Mouse (Mus musculus) forebrain, embryonic 12.5 days (tissue): Measurements from ENCODE around the gene Espn. TPM values are rescaled to one million over a fixed set of nuclear protein-coding genes. Genes with fewer than 3 reads are reported as not detected.

Source experiments
- ATAC-seq: fragments of 200-750 bp; cut with Nextera tagmentation; 2 replicates; pipeline ENCODE4 v1.8.0; 2017; ENCODE audit warnings: moderate TSS enrichment; ENCODE audit not compliant: low FRiP score
- H3K27ac ChIP-seq: fragments of 300-500 bp; sonication (generic); 2 replicates; pipeline ENCODE4 v1.5.1; 2016; ENCODE audit warnings: mild to moderate bottlenecking
- H3K27me3 ChIP-seq: fragments of 300-500 bp; sonication (generic); 2 replicates; pipeline ENCODE4 v1.6.1; 2016; ENCODE audit warnings: mild to moderate bottlenecking
- H3K36me3 ChIP-seq: fragments of 300-500 bp; sonication (generic); replicated peaks from 2 replicates; pipeline ENCODE4 v1.6.1; 2016; ENCODE audit warnings: mild to moderate bottlenecking
- H3K4me1 ChIP-seq: fragments of 300-500 bp; sonication (generic); 2 replicates; pipeline ENCODE4 v1.6.1; 2016
- H3K4me2 ChIP-seq: fragments of 300-500 bp; sonication (generic); 2 replicates; pipeline ENCODE4 v1.6.1; 2016; ENCODE audit warnings: mild to moderate bottlenecking, moderate library complexity
- H3K4me3 ChIP-seq: fragments of 300-500 bp; sonication (generic); replicated peaks from 2 replicates; pipeline ENCODE4 v1.5.1; 2016; ENCODE audit warnings: mild to moderate bottlenecking
- H3K9ac ChIP-seq: fragments of 300-500 bp; sonication (generic); 2 replicates; pipeline ENCODE4 v1.6.1; 2016; ENCODE audit warnings: mild to moderate bottlenecking
- H3K9me3 ChIP-seq: fragments of 300-500 bp; sonication (generic); 2 replicates; pipeline ENCODE4 v1.6.1; 2016
- WGBS: fragments of 180-500 bp; shearing (Covaris S2); methylation state at CpG from one replicate; pipeline ENCODE4 v1.1.7; 2016; 5-methylcytosine and 5-hydroxymethylcytosine counted together
- polyA plus RNA-seq: library from polyadenylated mRNA; unstranded; fragments of >200 nt; fragmentation: Nextera tagmentation; extraction: Ambion mirVana; gene quantifications from 2 replicates; pipeline ENCODE4 v1.2.1, GENCODE M21; 2016

Gene Espn
- polyA plus RNA-seq, 1 experiment from 2014 or later = 1.8 TPM

DNA sequence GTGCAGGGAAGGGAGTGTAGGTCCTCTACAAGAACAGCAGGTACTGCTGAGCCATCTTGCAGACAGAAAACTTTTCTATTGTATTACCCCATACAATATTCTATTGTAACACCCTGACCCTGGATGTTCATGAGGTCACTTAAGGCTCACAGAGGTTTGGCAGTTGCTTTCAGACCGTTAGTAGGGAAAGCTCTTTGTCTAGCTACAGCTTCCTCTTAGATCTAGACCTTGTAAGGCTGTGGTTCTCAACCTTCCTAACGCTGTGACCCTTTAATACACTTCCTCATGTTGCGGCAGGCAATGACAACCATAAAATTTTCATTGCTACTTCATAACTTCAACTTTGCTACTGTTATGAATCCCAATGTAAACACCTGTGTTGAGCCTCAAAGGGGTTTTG is 24.5 kb upstream of the Espn start:
- Histone ChIP-seq H3K9ac (no peak overlapping the region), H3K9me3 (peaks cover under 1% of the 10 kb centered on the region; the same call in 1 of the 2 replicates), H3K27me3 (peaks cover 64% of the 10 kb centered on the region), H3K4me3 (no peak overlapping the region), H3K27ac (no peak overlapping the region), H3K4me2 (no peak overlapping the region), H3K4me1 (peaks cover 25% of the 10 kb centered on the region), H3K36me3 (no peaks in the 10 kb centered on the region)
- WGBS = 82% methylated on average over 3 of the region's 3 CpGs
- no peak for ATAC-seq

DNA sequence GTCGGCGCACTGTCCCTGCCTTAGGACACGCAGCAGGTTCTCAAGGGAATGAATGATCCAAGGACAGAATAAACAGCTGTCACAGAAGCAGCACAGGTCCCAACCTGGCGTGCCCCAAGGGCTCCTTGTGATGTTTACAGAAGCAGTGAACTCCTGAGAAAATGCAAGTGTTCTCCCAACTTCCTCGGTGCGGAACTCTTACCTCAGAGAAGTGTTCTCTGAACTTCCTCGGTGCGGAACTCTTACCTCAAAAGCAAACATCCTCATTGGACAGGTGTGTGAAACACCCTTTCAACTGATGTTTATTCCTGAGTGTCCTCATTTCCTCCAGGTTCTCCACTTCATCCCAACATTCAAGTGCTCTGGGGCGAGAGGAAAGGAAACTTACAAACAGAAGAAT is 21.8 kb upstream of the Espn start:
- Histone ChIP-seq H3K4me2 (no peak overlapping the region), H3K36me3 (no peaks in the 10 kb centered on the region), H3K4me1 (peaks cover 14% of the 10 kb centered on the region), H3K9me3 (peaks cover 3% of the 10 kb centered on the region; the same call in 1 of the 2 replicates), H3K4me3 (no peak overlapping the region), H3K27me3 (peaks cover 68% of the 10 kb centered on the region), H3K9ac (no peak overlapping the region), H3K27ac (no peak overlapping the region)
- ATAC-seq = no peak
- 87% methylated on average over 9 of the region's 9 CpGs for WGBS

DNA sequence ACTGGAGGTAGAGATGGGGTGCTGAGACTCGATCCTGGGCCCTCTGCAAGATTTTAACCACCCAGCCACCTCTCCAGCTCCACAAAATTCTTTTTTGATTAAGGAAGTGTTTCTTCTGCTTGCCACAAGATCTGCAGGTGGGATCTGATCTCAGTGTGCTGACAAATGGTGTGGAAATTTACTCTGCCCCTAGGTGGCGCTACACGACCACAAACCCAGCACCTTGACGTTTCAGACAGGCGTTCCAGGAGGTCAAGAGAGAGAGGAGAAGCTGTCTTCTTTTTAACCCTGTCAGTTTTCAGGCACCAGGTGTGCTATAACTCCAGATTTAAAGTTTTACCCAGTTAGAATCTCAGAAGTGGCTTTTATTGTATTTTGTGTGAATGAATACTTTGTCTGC is 20.9 kb upstream of the Espn start:
- Histone ChIP-seq H3K27ac (no peak overlapping the region), H3K36me3 (no peaks in the 10 kb centered on the region), H3K27me3 (peaks cover 67% of the 10 kb centered on the region), H3K4me3 (no peak overlapping the region), H3K4me2 (no peak overlapping the region), H3K9ac (no peak overlapping the region), H3K4me1 (peaks cover 8% of the 10 kb centered on the region), H3K9me3 (peaks cover 3% of the 10 kb centered on the region; the same call in 1 of the 2 replicates)
- ATAC-seq = no peak
- WGBS = 2% methylated on average over 5 of the region's 5 CpGs

DNA sequence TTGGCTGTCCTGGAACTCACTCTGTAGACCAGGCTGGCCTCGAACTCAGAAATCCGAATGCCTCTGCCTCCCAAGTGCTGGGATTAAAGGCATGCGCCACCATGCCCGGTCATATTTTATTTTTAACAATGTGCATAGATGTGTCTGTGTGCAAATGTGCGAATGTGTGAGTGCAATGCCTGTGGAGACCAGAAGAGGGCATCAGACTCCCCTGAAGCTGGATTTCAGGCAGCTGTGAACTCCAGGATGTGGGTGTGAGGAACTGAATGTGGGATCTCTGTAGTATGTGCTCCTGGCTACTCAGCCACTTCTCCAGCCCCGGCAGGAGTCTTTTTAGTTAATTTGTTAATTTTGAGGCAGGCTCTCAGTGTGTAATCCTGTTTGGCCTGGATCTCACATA is 19.4 kb upstream of the Espn start:
- no peak for ATAC-seq
- Histone ChIP-seq H3K9ac (no peak overlapping the region), H3K9me3 (peaks cover 3% of the 10 kb centered on the region; the same call in 1 of the 2 replicates), H3K27ac (no peak overlapping the region), H3K36me3 (no peaks in the 10 kb centered on the region), H3K4me1 (no peaks in the 10 kb centered on the region), H3K4me2 (no peak overlapping the region), H3K4me3 (no peak overlapping the region), H3K27me3 (peaks cover 58% of the 10 kb centered on the region)
- WGBS = 82% methylated on average over 6 of the region's 6 CpGs

DNA sequence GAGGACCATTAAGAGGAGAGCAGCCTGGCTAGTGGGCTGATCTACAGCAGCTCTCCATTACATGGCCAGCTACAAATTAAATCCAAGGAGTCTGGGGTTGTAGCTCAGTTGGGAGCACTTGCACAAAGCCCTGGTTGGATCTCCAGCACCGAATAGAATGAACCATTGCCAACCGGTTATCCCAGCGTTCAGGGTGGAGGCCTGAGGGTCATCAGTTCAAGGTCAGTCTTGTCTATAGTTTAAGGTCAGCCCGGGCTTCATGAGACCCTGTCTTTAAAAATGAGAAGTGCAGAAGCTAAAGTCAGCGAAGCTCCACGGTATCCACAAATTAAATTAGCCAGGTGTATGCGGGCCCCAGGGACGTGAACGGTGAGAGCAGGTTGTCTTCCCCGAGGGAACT is 18.1 kb upstream of the Espn start:
- Histone ChIP-seq H3K9me3 (peaks cover 3% of the 10 kb centered on the region; the same call in 1 of the 2 replicates), H3K36me3 (no peaks in the 10 kb centered on the region), H3K4me1 (no peaks in the 10 kb centered on the region), H3K4me3 (no peak overlapping the region), H3K9ac (no peak overlapping the region), H3K27ac (no peak overlapping the region), H3K4me2 (no peak overlapping the region), H3K27me3 (peaks cover 48% of the 10 kb centered on the region)
- no peak for ATAC-seq
- 85% methylated on average over 10 of the region's 10 CpGs for WGBS

DNA sequence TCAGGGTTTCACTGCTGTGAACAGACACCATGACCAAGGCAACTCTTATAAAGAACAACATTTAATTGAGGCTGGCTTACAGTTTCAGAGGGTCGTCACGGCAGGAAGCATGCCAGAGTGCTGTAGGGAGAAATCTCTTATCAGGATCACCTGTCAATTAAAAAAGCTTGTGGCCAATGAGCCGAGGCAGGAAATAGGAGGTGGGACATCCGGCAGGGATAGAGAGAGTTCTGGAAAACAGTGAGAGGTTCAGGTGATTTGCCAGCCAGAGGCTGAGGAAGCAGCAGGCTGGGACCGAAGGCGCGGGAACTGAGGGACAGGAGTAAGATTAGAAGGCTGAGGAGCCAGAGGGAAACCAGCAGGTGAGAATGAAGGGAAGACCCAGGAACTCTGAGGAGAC is 16.9 kb upstream of the Espn start:
- Histone ChIP-seq H3K27ac (no peak overlapping the region), H3K4me3 (no peak overlapping the region), H3K9ac (no peak overlapping the region), H3K27me3 (peaks cover 43% of the 10 kb centered on the region), H3K4me1 (no peaks in the 10 kb centered on the region), H3K9me3 (peaks cover 3% of the 10 kb centered on the region; the same call in 1 of the 2 replicates), H3K4me2 (no peak overlapping the region), H3K36me3 (no peaks in the 10 kb centered on the region)
- ATAC-seq = no peak
- WGBS = 85% methylated on average over 7 of the region's 7 CpGs

DNA sequence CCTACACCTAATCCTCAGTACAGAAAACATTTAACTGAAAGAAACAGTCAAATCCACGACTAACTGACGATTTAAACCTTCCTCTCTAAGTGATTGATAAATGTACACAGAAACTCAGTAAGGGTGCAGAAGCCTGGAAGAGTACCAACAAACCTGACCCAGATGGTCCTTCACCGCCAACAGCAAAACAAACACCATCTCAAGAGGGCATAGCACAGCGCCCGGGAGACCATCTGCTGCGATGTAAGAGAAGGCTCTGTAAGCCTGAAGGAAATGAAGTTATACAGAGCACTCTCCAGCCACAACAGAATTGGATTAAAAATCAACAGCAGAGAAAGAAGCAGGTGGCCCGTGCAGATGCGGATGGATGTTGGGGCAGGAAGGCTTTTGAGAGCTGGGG is 15.9 kb upstream of the Espn start:
- Histone ChIP-seq H3K9ac (no peak overlapping the region), H3K4me1 (no peaks in the 10 kb centered on the region), H3K36me3 (no peaks in the 10 kb centered on the region), H3K9me3 (peaks cover 3% of the 10 kb centered on the region; the same call in 1 of the 2 replicates), H3K27ac (0 out of 2 replicates have a peak overlapping the region, but pooled peaks have one; percentile 25), H3K4me2 (no peak overlapping the region), H3K27me3 (peaks cover 40% of the 10 kb centered on the region), H3K4me3 (no peak overlapping the region)
- WGBS = 59% methylated on average over 8 of the region's 8 CpGs
- ATAC-seq = no peak

DNA sequence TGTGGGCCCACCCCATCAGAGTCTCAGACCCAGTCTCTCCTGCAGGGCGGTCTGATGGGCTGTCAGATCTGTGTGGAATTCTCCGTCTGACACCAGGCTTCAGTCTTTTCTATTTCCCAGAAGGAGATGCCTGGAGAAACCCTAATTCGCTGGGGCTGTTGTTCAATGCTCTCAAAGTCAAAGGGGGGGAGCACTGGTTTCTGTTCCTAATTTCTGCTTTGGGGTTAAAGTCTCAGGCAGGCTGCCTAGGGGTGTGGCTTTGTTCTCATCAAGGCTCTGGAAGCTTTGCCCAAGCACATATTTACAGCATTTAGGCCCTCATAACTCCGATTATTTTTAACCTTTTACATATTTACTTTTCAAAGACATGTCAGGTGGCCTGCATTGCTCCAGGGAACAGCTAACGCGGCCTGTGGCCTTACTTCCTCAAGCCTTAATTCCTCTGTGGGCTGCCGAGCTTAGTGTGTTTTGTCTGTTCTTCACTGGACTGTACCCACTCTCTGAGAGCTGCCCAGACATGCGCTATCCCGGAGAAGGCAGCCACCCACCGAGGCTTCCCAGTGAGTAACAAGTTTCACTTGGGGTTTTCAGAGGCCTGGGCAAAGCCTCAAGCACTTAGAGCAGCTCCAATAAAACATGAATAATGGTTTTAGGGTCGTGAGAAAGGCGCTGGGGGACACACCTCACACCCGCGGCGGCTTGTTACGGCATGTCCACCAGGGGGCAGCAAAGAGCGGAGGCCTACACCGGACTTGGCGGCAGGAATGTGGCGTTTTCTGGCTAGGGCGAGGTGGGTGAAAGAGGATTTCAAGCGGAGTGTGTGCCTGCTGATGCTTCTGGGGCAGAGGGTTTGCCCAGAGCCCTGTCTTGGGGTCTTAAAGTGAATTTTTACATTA is 13.1 kb upstream of the Espn start:
- no peak overlapping the region for H3K27ac ChIP-seq
- no peak overlapping the region for H3K9ac ChIP-seq
- no peak for ATAC-seq
- H3K4me1 ChIP-seq = no peaks in the 10 kb centered on the region
- peaks cover 57% of the 10 kb centered on the region for H3K27me3 ChIP-seq
- no peak overlapping the region for H3K4me2 ChIP-seq
- H3K36me3 ChIP-seq = no peaks in the 10 kb centered on the region
- no peaks in the 10 kb centered on the region for H3K9me3 ChIP-seq
- H3K4me3 ChIP-seq = no peak overlapping the region
- 27% methylated on average over 22 of the region's 22 CpGs for WGBS

DNA sequence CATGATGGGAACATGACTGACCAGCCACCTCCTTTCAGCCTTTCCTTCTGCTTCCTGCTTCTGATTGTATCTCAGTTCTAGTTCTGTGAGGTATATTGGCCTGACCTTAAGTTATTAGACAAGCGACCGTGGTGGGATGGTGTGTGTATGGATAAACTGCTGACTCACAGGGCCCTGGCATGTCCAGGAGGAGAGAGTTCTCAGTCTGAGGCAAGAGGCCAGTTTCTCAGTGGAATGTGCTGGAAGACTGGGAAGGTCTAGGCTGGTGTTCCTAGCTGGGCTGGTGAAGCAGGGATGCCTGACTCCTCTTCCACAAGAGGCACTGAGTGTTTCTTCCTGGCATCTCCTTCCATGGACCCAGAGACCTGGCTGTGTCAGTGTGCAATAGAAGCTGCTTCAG is 10.6 kb upstream of the Espn start:
- H3K4me1 ChIP-seq = peaks cover 14% of the 10 kb centered on the region
- no peaks in the 10 kb centered on the region for H3K9me3 ChIP-seq
- no peak overlapping the region for H3K4me2 ChIP-seq
- H3K27me3 ChIP-seq = peaks cover 64% of the 10 kb centered on the region
- no peak overlapping the region for H3K27ac ChIP-seq
- no peak overlapping the region for H3K4me3 ChIP-seq
- no peak overlapping the region for H3K9ac ChIP-seq
- ATAC-seq = no peak
- WGBS = 91% methylated on average over 2 of the region's 2 CpGs
- no peaks in the 10 kb centered on the region for H3K36me3 ChIP-seq

DNA sequence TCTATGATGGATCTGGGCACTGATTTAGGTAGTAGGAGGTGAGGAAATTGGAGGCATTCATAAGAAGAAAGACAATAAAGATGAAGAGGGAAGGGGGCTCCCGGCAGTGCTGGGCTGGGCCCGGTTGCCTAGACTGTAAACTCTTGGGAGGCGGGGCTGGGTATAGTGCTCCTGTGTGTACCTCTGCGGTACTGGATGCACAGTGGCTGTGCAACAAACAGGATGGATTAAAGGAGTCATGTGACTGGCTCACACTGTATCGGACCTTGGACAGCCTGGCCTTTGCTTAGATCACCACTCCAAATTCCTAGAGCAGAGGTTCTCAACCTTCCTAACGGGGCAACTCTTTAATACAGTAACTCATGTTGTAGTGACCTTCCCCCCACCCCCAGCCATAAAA is 9.4 kb upstream of the Espn start:
- 78% methylated on average over 6 of the region's 6 CpGs for WGBS
- Histone ChIP-seq H3K9me3 (no peaks in the 10 kb centered on the region), H3K4me3 (no peak overlapping the region)

DNA sequence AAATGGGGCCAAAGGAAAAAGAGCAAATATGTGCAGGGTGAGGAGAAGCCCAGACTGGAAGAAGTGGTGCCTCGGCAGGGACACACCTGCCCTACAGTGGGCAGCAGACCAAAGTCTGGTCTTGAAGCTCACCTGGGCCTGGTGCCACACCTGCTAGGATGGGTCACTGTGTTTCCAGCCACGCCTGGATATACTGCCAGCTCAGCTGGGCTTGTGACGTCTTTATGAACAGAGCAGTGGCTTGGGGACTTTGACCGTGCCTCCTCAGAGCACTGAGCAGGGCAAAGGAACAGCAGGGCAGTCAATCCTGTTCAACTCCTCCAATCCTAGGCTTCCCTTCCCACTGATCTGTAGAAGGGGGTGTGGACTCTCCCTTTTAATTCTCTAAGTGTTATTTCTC is 8.6 kb upstream of the Espn start:
- Histone ChIP-seq H3K9ac (no peak overlapping the region), H3K27me3 (peaks cover 80% of the 10 kb centered on the region), H3K9me3 (no peaks in the 10 kb centered on the region), H3K4me3 (no peak overlapping the region), H3K4me1 (peaks cover 14% of the 10 kb centered on the region), H3K4me2 (no peak overlapping the region), H3K36me3 (no peaks in the 10 kb centered on the region), H3K27ac (no peak overlapping the region)
- no peak for ATAC-seq
- 26% methylated on average over 4 of the region's 4 CpGs for WGBS

More for the DNA sequence above, 9.4 kb upstream of the Espn start:
- H3K4me1 ChIP-seq = peaks cover 14% of the 10 kb centered on the region
- ATAC-seq = no peak
- no peaks in the 10 kb centered on the region for H3K36me3 ChIP-seq
- no peak overlapping the region for H3K9ac ChIP-seq
- no peak overlapping the region for H3K27ac ChIP-seq
- H3K4me2 ChIP-seq = no peak overlapping the region
- peaks cover 75% of the 10 kb centered on the region for H3K27me3 ChIP-seq

DNA sequence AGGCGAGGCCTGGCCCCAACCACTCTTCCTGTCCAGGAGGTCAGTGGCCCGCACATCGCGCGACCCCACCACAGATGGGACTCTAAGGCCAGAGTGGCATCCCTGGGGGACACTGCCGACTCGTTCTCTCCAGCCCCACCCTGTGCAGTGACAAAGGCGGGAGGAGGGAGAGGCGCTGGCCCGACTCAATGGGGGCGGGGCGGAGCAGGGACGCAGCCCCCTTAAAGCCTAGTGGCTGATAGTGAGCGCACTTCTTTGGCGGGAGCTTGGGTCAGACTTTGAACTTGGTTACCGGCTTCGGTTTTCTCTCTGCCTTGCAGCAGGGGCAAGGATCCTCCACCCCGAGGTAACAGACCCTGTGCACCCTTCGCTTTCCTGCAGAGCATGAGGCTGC is 7.1 kb upstream of the Espn start:
- Histone ChIP-seq H3K36me3 (no peaks in the 10 kb centered on the region), H3K9ac (no peak overlapping the region), H3K4me3 (0 out of 2 replicates have a peak overlapping the region, but pooled peaks have one; percentile 14), H3K4me2 (peak overlapping the region; percentile 15; the same call in 1 of the 2 replicates), H3K4me1 (peaks cover 14% of the 10 kb centered on the region), H3K9me3 (no peaks in the 10 kb centered on the region), H3K27me3 (peaks cover 92% of the 10 kb centered on the region), H3K27ac (no peak overlapping the region)
- no peak for ATAC-seq
- 0% methylated on average over 19 of the region's 19 CpGs for WGBS
